Mouse (Mus musculus) adrenal gland, adult 18-20 months (tissue): ENCODE results near the gene Cnn1. TPM values are rescaled to one million over a fixed set of nuclear protein-coding genes. Genes with fewer than 3 reads are reported as not detected.
A peak's percentile ranks its signal among the peaks of the same experiment; 100 is the strongest.

Experiments
- DNase-seq, 2 experiments: peaks; one replicate each; pipeline ENCODE4 v3.0.0; 2021 to 2022; ENCODE audit warnings: low spot score in 2 of 2
- microRNA-seq, 2 experiments: library from miRNA; unstranded; fragments of <30 nt; microRNA quantifications; one replicate each; pipeline ENCODE4 v1.2.0; 2021; ENCODE audit warnings: borderline number of aligned reads in 2 of 2
- total RNA-seq, 2 experiments: library from RNA; stranded (reverse); gene quantifications; 1 replicate in 1 of 2; 2 replicates in 1 of 2; pipeline ENCODE4 v1.2.3; 2021

Gene Cnn1
- total RNA-seq, 2 experiments from 2014 or later: 0.99 to 2.7 TPM

DNA sequence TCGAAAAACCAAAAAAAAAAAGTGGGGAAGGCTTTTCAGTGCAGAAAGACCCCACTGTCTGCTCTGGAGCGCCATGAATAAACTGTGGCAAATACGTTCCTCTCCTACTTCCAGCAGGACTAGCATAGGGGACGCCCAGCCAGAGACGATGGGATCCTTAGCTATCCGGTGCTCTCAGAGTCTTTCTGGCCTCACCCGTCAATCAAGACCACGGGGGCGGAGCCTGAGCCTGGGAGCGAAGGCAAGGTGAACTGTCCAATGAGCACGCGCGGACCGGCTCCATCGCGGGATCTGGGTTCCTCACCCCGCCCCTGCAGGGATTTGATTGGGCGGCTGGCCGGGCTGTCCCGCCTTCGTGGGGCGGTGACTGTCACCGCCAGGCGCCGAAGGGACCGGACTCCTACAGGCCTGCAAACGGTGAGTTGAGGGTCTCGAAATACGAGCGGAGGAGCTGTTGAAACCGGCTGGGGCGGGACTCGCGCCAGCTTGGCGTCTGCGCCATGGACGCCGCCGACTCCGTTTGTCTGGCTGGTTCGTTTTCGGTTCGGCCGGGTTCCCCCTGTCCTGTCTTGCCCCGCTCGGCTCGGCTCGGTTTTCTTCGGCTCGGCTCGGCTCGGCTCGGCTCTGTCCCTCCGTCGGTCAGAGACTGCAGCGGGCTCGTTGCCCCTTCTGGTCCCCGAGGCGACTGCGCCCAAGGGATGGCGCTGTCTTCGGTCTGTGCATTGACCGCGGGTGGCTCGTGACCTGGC, 57.7 kb downstream of the Cnn1 start, which contains the start of gene Pigyl:
Gene Pigyl, plus strand, starts transcription at position 350 of the 749 bp plus-strand sequence.
- DNase-seq: peak; percentile 95 to 98

- DNase-seq: no peak
Measured at GRCm38 (mm10) chr9:22157516-22158265, 58.7 kb downstream of the Cnn1 start.

Small RNAs within 50 kb of the gene (microRNA-seq; reads per million reads assigned to microRNA genes)
- 0 to 0.47 reads per million in 2 experiments for gene Mir7084

Other genes starting within 250 kb of the Cnn1 start
- 10 to 100 TPM; 29.7 to 36.1 TPM for gene Dock6, start 246.6 kb upstream of the Cnn1 start, total RNA-seq
- 10 to 100 TPM; 40.6 to 43.4 TPM for gene Rab3d, start 181.0 kb upstream of the Cnn1 start, total RNA-seq
- 10 to 100 TPM; 10.7 to 11.2 TPM for gene Ccdc159, start 171.7 kb upstream of the Cnn1 start, total RNA-seq
- 100 to 1,000 TPM; 280 to 531 TPM for gene Tmem205, start 171.7 kb upstream of the Cnn1 start, total RNA-seq
- gene Plppr2, start 162.2 kb upstream of the Cnn1 start, total RNA-seq: 10 to 100 TPM; 19.4 to 22.3 TPM
- gene Swsap1, start 143.5 kb upstream of the Cnn1 start, total RNA-seq: 10 to 100 TPM; 12.3 to 14.2 TPM
- gene Epor, start 135.7 kb upstream of the Cnn1 start, total RNA-seq: 1 to 10 TPM; 1.6 to 2.9 TPM
- 10 to 100 TPM; 19.2 to 51.9 TPM for gene Rgl3, start 109.8 kb upstream of the Cnn1 start, total RNA-seq
- gene Ccdc151, start 96.6 kb upstream of the Cnn1 start, total RNA-seq: 1 to 10 TPM in 1 of 2 experiments, under 1 TPM in 1; 0.77 to 1.1 TPM
- 100 to 1,000 TPM; 132 to 173 TPM for gene Prkcsh, start 96.4 kb upstream of the Cnn1 start, total RNA-seq
- 1 to 10 TPM; 2.7 to 2.8 TPM for gene Elavl3, start 47.2 kb upstream of the Cnn1 start, total RNA-seq
- gene Gm49318, start 28.0 kb upstream of the Cnn1 start, total RNA-seq: under 1 TPM in 1 of 2 experiments, not detected in 1; 0.61 TPM
- 1 to 10 TPM; 8.4 to 8.7 TPM for gene Zfp653, start 27.8 kb upstream of the Cnn1 start, total RNA-seq
- 10 to 100 TPM; 49.0 to 64.4 TPM for gene Ecsit, start 13.8 kb upstream of the Cnn1 start, total RNA-seq
- 10 to 100 TPM; 73.3 to 81.8 TPM for gene Elof1, start 18.0 kb downstream of the Cnn1 start, total RNA-seq
- 10 to 100 TPM; 46.9 to 92.0 TPM for gene Acp5, start 36.5 kb downstream of the Cnn1 start, total RNA-seq
- gene Pigyl, start 57.6 kb downstream of the Cnn1 start, total RNA-seq: 10 to 100 TPM; 42.5 to 44.3 TPM
- 1 to 10 TPM; 1.8 to 2.0 TPM for gene Zfp872, start 88.9 kb downstream of the Cnn1 start, total RNA-seq
- gene Zfp809, start 126.5 kb downstream of the Cnn1 start, total RNA-seq: 10 to 100 TPM; 35.5 to 44.0 TPM
- under 1 TPM; 0.50 to 0.61 TPM for gene Zfp599, start 160.7 kb downstream of the Cnn1 start, total RNA-seq
- gene Zfp810, start 208.4 kb downstream of the Cnn1 start, total RNA-seq: 1 to 10 TPM; 4.4 to 4.7 TPM